Mouse (Mus musculus) stomach, postnatal 0 days (tissue): ENCODE measurements around the gene Prr15.

Experiments used
- CTCF ChIP-seq: IDR thresholded peaks from 2 replicates; pipeline ENCODE4 v1.5.1; 2016; ENCODE audit warnings: antibody characterized with exemption, low read depth, mild to moderate bottlenecking, moderate library complexity
- EP300 ChIP-seq: optimal IDR thresholded peaks from 2 replicates; pipeline ENCODE3; 2016; ENCODE audit warnings: antibody characterized with exemption

DNA sequence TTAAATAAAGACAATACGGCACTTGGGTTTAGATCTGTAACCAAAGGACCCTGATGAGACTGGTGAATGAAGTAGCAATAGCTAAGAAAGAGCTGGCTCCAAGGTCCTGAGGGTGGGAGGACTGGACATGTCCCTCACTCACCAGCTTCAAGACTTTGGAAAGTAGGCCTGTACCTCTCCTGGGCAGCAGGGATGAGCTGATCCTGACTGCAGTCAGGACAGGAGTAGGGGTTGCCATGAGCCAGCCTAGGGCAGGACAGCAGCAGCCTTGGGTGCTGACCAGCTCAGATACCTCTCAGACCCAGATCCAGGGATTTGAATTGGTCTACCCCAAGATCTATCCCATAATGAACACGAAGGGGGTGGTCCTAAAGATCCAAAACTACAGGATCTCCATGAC lies 53.7 kb downstream of the Prr15 start:
- TF ChIP-seq CTCF, result no peak
- no peak for TF ChIP-seq EP300
